Mouse (Mus musculus) lung, adult 2 months (tissue): ENCODE data around the gene Tbx19.

Experiments
- CTCF ChIP-seq: fragments of 200-500 bp; IDR thresholded peaks from 2 replicates; pipeline ENCODE4 v1.5.1; 2011; ENCODE audit warnings: mild to moderate bottlenecking, low read length, control low read depth; ENCODE audit not compliant: insufficient read depth
- POLR2A ChIP-seq: fragments of 200-500 bp; IDR thresholded peaks from 2 replicates; pipeline ENCODE4 v1.6.1; 2011; ENCODE audit warnings: low read depth, mild to moderate bottlenecking, control low read depth, low read length, borderline replicate concordance; ENCODE audit errors: extremely low read depth

GRCm38 (mm10) chr1:165158841-165159240 lies 1.7 kb downstream of the Tbx19 start:
- TF ChIP-seq CTCF, result no peak
- TF ChIP-seq POLR2A, result no peak
